Mouse (Mus musculus) right cerebral cortex, postnatal 10 days (tissue): ENCODE measurements around the gene Gpr176.

Experiments used
- DNase-seq, 2 experiments: peaks; one replicate each; pipeline ENCODE4 v3.0.0; 2021; ENCODE audit warnings: low spot score in 2 of 2

The Gpr176 gene

DNA sequence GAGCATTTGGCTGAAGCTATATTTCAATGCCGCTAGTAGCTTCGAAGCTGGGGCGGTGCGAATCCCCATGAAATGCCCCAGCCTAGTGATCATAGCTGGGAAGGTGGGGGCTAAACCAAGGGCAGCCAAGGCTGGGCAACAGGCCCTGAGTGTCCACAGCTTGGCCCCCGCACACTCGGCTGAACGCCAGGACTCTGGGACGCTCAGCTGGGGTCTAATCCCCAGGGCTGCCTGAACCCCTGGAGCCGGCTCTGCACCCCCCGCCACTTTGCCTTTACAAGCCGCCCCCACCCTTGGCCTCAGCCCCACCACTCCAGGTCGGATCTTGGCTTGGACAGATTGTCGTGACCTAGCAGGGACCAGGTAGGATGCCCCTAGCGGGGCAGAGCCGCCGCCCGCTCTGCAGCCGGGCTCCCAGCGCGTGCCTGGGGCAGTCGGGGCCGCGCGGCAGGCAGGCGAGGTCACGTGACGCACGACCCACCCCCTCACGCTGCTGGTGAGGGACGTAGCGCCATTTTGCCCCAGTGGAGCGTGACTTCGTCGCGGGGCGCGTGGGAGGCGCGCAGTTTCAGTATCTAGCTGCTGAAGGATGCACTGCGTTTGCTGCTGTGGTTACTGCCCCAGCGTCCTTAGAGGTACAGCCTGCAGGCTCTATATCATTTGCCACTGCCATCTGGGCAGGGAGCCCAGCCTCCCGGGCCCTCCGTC lies 507 bp upstream of the Gpr176 start:
- DNase-seq, result peak; percentile 94 to 96

GRCm38 (mm10) chr2:118372561-118372900 lies 688 bp downstream of the Gpr176 start:
- no peak for DNase-seq

- DNase-seq, result no peak
These were observed 1.4 kb downstream of the Gpr176 start for GRCm38 (mm10) chr2:118371841-118372240.

DNA sequence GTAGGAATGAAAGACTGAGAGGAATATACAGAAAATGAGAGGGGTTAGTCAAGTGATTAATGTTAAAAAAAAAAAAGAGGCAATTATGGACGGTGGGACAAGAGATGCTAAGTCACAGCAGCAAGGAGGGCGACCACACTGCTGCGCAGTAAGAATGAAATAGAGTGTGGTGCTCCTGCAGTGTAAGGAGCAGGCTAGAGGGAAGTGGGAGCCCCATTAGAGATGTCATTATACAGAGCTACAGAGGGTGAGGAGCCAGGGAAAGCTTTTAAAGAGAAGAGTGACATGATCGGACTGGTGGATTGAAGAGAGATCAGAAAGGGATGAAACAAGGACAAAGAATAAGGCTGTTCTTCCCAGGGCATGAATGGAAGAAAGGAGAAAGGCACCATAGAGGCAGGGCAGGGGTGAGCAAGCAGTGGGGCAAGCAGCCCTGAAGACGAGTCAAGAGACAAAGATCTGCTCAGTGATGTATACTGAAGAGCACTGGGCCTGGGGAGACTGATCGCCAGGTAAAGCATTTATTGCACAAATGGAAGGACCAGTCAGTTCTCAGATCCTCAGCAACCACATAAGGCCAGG lies 18.0 kb downstream of the Gpr176 start:
- no peak for DNase-seq

DNA sequence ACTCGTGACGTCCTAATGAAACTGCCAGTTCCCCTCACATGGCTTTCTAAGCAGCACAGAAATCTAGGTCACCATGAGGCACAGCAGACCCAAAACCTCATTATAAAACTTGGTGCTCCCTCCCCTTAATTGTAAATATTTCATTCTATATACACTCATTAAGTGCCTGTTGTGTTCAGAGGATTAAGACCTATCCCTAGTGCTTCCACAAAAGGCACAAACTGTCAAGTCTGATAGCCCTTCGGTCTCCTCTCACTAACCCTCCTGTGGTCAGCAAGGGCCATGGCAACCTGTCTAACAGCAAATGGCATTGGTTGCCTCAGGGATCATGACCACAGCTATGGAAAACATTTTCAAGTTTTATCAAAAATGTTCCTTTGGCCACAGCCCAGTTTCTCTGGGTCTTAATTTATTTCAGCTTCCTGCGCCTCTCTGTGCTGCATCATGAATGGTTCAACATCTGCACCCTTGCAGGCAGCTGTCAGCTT lies 19.3 kb downstream of the Gpr176 start:
- DNase-seq, result no peak

DNA sequence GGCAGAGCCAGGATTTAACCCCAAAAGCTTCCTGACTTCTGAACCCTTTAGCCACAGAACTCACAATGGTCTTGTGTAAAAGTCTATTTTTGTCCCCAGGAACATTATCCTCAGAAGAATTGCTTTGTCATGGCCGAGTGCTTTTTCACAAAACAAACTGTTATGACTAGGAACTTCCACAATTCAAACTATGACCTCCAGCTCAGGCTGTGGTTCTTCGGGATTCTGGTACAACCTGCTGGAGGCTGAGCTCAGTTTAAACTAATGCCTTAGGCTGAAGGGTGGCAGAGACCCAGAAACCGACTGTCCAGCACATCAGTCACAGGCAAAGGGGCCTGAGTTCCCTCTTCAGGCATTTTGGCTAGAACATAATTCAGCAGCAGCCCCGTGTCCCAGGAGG lies 19.7 kb downstream of the Gpr176 start:
- DNase-seq, result no peak

- DNase-seq, result no peak
These were observed 27.7 kb downstream of the Gpr176 start for GRCm38 (mm10) chr2:118345535-118345934.

GRCm38 (mm10) chr2:118343897-118344296 lies 29.3 kb downstream of the Gpr176 start:
- no peak for DNase-seq

- DNase-seq, result no peak
These were observed 31.9 kb downstream of the Gpr176 start for GRCm38 (mm10) chr2:118341295-118341694.

- no peak for DNase-seq
These were observed 37.1 kb downstream of the Gpr176 start for GRCm38 (mm10) chr2:118336084-118336483.

DNA sequence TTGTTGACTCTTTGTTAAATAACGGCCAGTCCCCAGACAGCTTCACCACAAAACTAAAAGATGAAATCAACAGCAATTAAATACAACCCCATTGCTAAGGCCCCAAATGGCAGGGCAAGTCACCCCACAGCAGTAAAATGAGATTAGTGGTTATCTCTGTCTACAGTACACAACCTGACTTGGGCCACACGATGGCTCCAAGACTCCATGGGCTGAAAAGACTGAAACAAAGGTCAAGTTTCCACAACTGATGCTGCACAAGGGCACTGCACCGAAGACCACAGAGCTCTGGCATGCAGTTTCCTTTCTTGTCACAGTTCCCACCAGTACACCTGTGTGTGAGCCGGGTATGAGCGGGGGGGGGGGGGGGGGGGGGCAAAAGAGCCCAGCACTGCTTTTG lies 50.6 kb downstream of the Gpr176 start:
- DNase-seq, result no peak

DNA sequence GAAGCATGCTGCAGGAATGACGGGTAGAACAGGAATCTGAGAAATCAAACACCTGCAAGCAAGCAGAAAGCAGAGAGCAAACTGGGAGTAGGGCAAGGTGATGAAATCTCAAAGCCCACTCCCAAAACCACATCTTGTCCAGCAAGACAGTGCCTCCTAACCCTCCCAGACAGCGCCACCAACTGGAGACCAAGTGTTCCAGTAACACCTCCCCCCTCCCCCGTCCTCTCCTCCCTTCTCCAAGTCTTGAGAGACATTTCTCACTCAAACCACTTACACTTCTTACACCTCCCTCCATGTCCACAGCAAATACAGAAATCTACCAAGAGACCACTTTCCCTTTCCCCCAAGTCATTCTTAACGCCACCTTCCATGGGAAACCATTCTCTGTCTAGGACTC lies 51.4 kb downstream of the Gpr176 start:
- DNase-seq, result no peak

- no peak for DNase-seq
These were observed 52.1 kb downstream of the Gpr176 start for GRCm38 (mm10) chr2:118321094-118321493.

DNA sequence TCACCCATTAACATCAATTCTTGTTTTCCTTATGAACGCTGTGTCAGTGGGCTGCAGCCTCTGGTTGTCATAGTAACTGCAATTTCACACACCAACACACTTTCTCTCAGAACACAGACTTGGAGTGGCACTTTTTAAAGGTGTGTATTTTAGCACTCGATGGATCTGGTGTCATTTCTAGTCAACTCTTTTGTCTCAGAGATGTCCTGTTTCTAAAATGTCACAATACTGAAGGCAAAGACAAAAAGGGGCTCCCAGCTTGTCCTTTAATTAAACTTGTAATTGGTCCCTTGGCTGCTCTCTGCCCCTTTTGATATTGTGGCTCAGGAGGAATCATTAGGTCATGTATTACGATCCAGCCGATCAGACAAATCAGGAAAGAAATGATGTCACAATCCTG lies 52.7 kb downstream of the Gpr176 start:
- no peak for DNase-seq

- DNase-seq, result no peak
These were observed 54.0 kb downstream of the Gpr176 start for GRCm38 (mm10) chr2:118319176-118319575.

GRCm38 (mm10) chr2:118316939-118317338 lies 56.3 kb downstream of the Gpr176 start:
- DNase-seq, result no peak

- no peak for DNase-seq
These were observed 57.4 kb downstream of the Gpr176 start for GRCm38 (mm10) chr2:118315656-118316402.

DNA sequence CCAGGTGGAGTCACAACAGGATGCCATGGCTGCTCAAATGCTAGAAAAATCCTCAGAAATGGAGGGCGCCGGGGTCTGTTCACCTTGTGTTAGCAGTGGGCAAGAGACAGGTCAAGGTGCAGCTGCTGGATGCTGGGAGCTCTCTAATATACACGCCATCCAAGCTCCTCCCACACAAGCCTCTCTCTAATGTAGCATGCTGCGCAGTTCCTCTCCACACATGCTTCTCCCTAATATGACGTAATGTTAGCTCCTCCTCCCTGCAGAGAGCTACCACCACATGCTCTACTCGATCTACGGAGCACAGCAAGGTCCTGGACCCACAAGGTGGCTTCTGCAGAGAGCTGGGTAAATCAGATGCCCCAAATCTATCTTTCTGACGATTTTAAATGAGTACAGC lies 65.7 kb downstream of the Gpr176 start:
- DNase-seq, result no peak

DNA sequence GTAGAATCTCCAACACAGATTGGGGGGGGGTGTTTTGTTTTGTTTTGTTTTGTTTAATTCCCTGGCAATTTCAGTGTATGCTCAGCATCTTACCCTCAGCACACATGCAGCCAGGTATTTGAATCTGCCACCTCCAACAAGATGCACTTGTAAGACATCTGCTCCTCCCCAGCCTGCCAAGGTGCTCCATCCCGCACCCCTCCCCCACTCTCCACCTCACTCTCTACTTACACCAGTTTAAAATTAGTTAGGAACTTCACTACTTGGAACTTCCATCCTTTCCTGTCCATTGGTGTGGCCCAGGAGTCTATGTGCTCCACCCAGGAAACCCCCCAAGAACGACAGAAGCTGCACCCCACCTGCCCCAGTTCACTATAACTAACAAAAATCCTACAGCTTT lies 66.3 kb downstream of the Gpr176 start:
- no peak for DNase-seq

DNA sequence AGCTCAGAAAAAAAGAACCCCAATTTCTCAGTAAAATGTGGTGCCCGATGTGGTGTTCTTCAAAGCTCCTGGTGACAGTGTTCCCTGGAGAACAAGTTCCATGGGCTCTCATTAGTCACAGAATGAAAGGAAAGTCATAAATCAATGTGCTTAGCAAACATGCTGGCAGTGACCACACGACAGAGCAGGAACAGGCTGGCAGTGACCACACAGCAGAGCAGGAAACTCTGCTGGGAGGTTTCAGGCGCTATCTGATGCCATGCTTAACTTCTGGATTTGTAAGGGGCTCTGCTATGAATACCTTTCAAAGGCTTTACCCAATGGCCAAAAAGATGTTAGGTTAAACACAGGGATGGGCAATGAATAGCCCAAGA lies 66.7 kb downstream of the Gpr176 start:
- no peak for DNase-seq

DNA sequence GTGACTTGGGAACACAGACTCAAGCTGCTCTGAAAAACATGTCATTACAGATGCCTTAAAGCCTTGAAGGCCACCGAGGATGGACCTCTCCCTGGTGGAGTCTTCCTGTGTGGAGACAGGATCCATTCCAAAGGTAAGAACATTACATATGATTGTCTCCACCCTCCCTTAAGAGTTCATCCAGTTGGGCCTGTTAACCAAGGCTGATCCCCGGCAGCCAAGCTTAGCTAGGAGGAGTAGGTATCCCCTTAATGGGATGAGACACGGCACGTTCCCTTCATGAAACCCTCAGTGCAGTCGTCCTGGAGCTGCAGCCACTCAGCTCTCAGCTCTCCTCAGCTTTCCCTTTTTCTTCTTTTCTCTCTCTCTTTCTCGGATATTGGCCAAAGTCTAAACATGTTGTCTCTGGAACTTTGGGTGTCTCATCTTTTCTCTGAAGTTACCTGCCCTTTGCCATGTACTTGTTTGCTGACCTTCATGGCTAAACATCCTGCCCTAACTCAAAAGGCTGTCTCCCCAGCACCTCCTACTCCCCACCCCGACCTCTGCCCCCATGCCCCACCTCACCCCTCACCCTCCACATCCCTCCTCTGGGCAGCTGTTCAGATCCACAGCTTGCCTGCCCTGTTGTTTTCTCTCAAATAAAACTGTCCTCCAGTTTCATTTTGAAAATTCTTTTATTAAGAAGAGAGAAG lies 67.2 kb downstream of the Gpr176 start:
- no peak for DNase-seq

- no peak for DNase-seq
These were observed 69.8 kb downstream of the Gpr176 start for GRCm38 (mm10) chr2:118303456-118303855.
